Mouse (Mus musculus) intestine, embryonic 16.5 days (tissue): ENCODE results near the gene Gm20518. TPM values are rescaled to one million over a fixed set of nuclear protein-coding genes. Genes with fewer than 3 reads are reported as not detected.
A peak's percentile ranks its signal among the peaks of the same experiment; 100 is the strongest.

Source experiments
- ATAC-seq: fragments of 200-750 bp; cut with Nextera tagmentation; 2 replicates; pipeline ENCODE4 v1.8.0; 2017; ENCODE audit warnings: moderate TSS enrichment, moderate library complexity
- H3K27ac ChIP-seq: fragments of 300-500 bp; sonication (generic); 2 replicates; pipeline ENCODE4 v1.5.1; 2014; ENCODE audit warnings: mild to moderate bottlenecking, low read length
- H3K27me3 ChIP-seq: fragments of 300-500 bp; sonication (generic); replicated peaks from 2 replicates; pipeline ENCODE4 v1.6.1; 2014; ENCODE audit warnings: low read length, control low read depth, mixed read lengths; ENCODE audit not compliant: control insufficient read depth, insufficient read depth
- H3K36me3 ChIP-seq: fragments of 300-500 bp; sonication (generic); 2 replicates; pipeline ENCODE4 v1.6.1; 2014; ENCODE audit warnings: low read length, control low read depth; ENCODE audit not compliant: control insufficient read depth, insufficient read depth
- H3K4me1 ChIP-seq: fragments of 300-500 bp; sonication (generic); 2 replicates; pipeline ENCODE4 v1.6.1; 2014; ENCODE audit warnings: low read length, control low read depth, mixed read lengths; ENCODE audit not compliant: control insufficient read depth, insufficient read depth
- H3K4me2 ChIP-seq: fragments of 300-500 bp; sonication (generic); 2 replicates; pipeline ENCODE4 v1.6.1; 2014; ENCODE audit warnings: low read depth, low read length, control low read depth
- H3K4me3 ChIP-seq: fragments of 300-500 bp; sonication (generic); 2 replicates; pipeline ENCODE4 v1.5.1; 2014; ENCODE audit warnings: mild to moderate bottlenecking, low read length
- H3K9ac ChIP-seq: fragments of 300-500 bp; sonication (generic); 2 replicates; pipeline ENCODE4 v1.6.1; 2014; ENCODE audit warnings: low read depth, low read length
- H3K9me3 ChIP-seq: fragments of 300-500 bp; sonication (generic); 2 replicates; pipeline ENCODE4 v1.6.1; 2016; ENCODE audit warnings: low read length, control low read depth; ENCODE audit not compliant: control insufficient read depth
- WGBS: fragments of 180-500 bp; shearing (Covaris S2); extraction: QIAGEN DNeasy Blood & Tissue Kit; methylation state at CpG from one replicate; pipeline ENCODE4 v1.1.7; 2014; 5-methylcytosine and 5-hydroxymethylcytosine counted together
- polyA plus RNA-seq: library from polyadenylated mRNA; unstranded; fragments of >200 nt; fragmentation: Nextera tagmentation; extraction: Ambion mirVana; gene quantifications from 2 replicates; pipeline ENCODE4 v1.2.1, GENCODE M21; 2015

The Gm20518 gene
- 0.26 and 0.31 TPM in 2 replicates for polyA plus RNA-seq

DNA sequence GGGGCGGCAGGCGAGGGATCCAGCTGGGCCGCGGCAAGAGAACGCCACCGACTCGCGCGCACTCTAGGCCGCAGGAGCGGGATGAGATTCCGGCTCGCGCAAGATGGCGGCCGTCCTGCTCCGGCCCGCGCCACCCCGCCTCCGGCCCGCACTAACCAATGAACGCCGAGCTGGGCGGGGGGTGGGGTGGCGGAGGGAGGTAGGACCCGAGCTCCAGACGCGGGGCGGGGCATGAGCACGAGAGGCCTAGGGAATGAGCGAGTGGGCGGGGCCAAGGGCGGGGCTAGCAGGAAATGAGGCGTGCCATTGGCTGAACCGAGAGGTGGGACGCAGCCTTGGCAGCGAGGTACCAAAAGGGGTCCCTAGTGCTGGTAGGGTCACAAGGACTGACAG is at the start of gene Gm20518:
Gm20518 (minus strand) TSS at position 105 of the 393 bp plus-strand sequence.
- peak within 1 kb of the TSS; percentile 99 for H3K9ac ChIP-seq
- 1% methylated on average over 37 of the region's 38 CpGs for WGBS
- H3K4me2 ChIP-seq = peak within 1 kb of the TSS; percentile 89
- no peaks in the 10 kb centered on the region for H3K27me3 ChIP-seq
- peak within 1 kb of the TSS; percentile 97 for H3K4me3 ChIP-seq
- H3K4me1 ChIP-seq = peaks cover 16% of the 10 kb centered on the region
- no peaks in the 10 kb centered on the region for H3K9me3 ChIP-seq
- peak within 1 kb of the TSS; percentile 95 for H3K27ac ChIP-seq
- no peaks in the 10 kb centered on the region for H3K36me3 ChIP-seq
- peak; percentile 98 for ATAC-seq

DNA sequence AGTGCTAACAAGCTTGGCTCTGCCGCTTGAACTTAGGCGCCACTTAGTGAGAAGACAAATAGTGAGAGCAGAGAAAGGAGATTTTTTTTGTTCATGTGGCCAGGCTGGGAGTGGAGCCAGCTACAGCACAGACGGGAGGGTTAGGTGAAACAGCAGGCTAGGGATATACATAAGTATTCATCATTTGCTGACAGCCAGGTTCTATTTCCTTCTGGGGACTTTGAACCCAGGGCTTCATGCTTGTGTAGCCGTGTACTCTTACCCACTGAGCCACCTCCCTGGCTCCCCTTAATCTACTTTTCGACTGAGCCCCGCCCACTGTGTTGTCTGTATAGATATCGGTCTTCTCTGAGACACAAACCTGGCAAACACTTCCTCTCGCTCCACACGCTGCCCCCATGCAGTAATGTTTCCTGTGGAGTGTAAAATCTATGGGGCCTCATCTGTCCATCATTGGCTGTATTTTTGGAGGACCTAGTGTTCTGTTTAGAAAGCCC is 47.8 kb upstream of the Gm20518 start:
- H3K4me1 ChIP-seq = peaks cover 4% of the 10 kb centered on the region; the same call in 1 of the 2 replicates
- H3K27me3 ChIP-seq = no peaks in the 10 kb centered on the region
- ATAC-seq = peak; percentile 89
- 0 out of 2 replicates have a peak overlapping the region, but pooled peaks have one; percentile 10 for H3K9ac ChIP-seq
- peak overlapping the region; percentile 64 for H3K27ac ChIP-seq
- peak overlapping the region; percentile 32; the same call in 1 of the 2 replicates for H3K4me2 ChIP-seq
- WGBS = 31% methylated on average over 9 of the region's 9 CpGs
- H3K4me3 ChIP-seq = no peak overlapping the region
- H3K36me3 ChIP-seq = no peaks in the 10 kb centered on the region
- no peaks in the 10 kb centered on the region for H3K9me3 ChIP-seq

DNA sequence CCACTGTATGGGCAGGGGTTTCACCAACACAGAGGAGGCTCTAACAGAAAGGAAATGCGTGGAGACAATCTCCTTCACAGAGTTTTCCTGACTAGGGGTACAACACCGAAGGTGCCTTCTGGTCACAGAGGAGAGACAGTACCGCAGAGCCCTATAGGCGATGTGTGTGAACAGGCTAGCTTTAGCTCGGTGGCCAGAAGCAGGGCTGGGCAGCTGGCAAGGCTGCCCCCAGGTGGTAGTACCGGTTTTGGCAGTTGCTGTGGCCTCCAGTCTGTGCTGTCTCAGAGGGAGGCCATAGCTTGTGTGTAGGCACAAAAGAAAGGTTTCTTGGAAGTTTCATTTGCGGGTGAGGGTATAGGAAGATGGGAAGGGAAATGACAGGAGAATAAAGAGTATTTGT is 47.4 kb upstream of the Gm20518 start:
- Histone ChIP-seq H3K27ac (peak overlapping the region; percentile 64), H3K9me3 (no peaks in the 10 kb centered on the region), H3K36me3 (no peaks in the 10 kb centered on the region), H3K9ac (0 out of 2 replicates have a peak overlapping the region, but pooled peaks have one; percentile 10), H3K27me3 (no peaks in the 10 kb centered on the region), H3K4me2 (peak overlapping the region; percentile 32; the same call in 1 of the 2 replicates), H3K4me1 (peaks cover 4% of the 10 kb centered on the region; the same call in 1 of the 2 replicates), H3K4me3 (no peak overlapping the region)
- peak; percentile 95 for ATAC-seq
- 7% methylated on average over 7 of the region's 7 CpGs for WGBS

DNA sequence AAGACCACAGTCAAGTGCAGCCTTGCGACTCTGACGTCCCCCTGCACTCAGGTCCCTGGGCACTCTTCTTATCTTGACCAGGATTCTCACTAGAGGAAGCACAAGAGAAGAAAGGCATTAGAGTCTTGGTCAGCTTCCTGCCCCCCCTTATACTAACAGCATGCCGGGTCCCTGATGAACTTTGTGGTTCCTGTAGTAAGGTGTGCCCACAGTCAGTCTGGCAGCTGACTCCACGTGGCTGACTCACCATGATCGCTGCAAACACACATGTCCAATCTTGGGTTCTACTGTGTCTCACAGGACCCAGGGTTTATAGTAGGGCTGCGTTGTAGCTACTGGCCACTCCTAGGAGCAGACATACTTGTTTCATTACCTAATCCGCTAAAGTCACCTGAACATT is 46.7 kb upstream of the Gm20518 start:
- H3K27ac ChIP-seq = no peak overlapping the region
- no peak overlapping the region for H3K4me2 ChIP-seq
- WGBS = 57% methylated on average over 7 of the region's 7 CpGs
- no peak overlapping the region for H3K9ac ChIP-seq
- peaks cover 4% of the 10 kb centered on the region; the same call in 1 of the 2 replicates for H3K4me1 ChIP-seq
- no peak for ATAC-seq
- H3K4me3 ChIP-seq = no peak overlapping the region
- no peaks in the 10 kb centered on the region for H3K27me3 ChIP-seq
- no peaks in the 10 kb centered on the region for H3K36me3 ChIP-seq
- no peaks in the 10 kb centered on the region for H3K9me3 ChIP-seq

DNA sequence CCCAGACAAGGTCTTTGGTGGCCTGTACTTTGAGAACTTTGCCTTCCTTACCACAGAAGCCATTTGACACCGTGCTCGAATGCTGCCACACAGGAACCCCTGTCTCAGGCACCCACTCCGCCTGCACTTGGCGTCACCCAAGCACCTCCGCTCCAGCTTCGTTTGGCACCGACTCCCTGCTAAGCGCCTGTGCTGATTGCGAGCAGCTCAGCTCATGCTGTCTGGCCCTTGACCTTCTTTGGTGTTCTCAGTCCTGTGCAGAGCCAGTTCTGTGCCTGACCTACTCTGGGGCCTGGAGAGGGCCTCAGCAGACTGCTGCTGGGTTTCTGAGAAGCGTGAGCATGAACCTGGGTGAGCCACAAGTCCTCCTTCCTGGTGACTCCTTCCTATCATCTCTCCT is 45.3 kb upstream of the Gm20518 start:
- H3K9ac ChIP-seq = no peak overlapping the region
- H3K36me3 ChIP-seq = no peaks in the 10 kb centered on the region
- peaks cover 4% of the 10 kb centered on the region; the same call in 1 of the 2 replicates for H3K4me1 ChIP-seq
- no peak for ATAC-seq
- H3K27me3 ChIP-seq = no peaks in the 10 kb centered on the region
- no peak overlapping the region for H3K4me3 ChIP-seq
- H3K9me3 ChIP-seq = no peaks in the 10 kb centered on the region
- no peak overlapping the region for H3K27ac ChIP-seq
- H3K4me2 ChIP-seq = no peak overlapping the region
- 84% methylated on average over 10 of the region's 10 CpGs for WGBS

DNA sequence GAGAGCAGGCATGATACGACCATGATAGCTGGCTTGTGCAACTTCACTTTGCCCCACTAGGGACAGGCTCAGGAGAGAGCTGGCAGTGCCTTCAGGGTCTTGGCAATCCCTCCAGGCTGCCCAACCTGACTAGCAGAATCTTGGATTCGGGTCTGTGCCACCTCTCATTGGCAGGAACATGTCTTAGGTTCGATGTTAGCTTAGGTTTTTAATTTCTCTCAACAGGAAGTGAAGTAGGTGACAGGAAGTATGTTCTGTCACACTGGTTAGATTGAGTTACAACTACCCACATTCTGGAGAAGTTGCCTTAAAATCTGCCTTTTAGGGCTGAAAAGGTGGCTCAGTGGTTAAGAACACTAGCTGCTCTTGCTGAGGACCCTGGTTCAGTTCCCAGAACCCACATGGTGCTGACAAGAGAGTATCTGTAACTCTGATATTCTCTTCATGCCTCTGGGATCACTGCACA is 43.0 kb upstream of the Gm20518 start:
- no peak for ATAC-seq
- Histone ChIP-seq H3K4me1 (peaks cover 4% of the 10 kb centered on the region; the same call in 1 of the 2 replicates), H3K27me3 (no peaks in the 10 kb centered on the region), H3K36me3 (no peaks in the 10 kb centered on the region), H3K9me3 (no peaks in the 10 kb centered on the region), H3K4me2 (no peak overlapping the region), H3K27ac (no peak overlapping the region), H3K9ac (no peak overlapping the region), H3K4me3 (no peak overlapping the region)
- 72% methylated on average over 3 of the region's 3 CpGs for WGBS

DNA sequence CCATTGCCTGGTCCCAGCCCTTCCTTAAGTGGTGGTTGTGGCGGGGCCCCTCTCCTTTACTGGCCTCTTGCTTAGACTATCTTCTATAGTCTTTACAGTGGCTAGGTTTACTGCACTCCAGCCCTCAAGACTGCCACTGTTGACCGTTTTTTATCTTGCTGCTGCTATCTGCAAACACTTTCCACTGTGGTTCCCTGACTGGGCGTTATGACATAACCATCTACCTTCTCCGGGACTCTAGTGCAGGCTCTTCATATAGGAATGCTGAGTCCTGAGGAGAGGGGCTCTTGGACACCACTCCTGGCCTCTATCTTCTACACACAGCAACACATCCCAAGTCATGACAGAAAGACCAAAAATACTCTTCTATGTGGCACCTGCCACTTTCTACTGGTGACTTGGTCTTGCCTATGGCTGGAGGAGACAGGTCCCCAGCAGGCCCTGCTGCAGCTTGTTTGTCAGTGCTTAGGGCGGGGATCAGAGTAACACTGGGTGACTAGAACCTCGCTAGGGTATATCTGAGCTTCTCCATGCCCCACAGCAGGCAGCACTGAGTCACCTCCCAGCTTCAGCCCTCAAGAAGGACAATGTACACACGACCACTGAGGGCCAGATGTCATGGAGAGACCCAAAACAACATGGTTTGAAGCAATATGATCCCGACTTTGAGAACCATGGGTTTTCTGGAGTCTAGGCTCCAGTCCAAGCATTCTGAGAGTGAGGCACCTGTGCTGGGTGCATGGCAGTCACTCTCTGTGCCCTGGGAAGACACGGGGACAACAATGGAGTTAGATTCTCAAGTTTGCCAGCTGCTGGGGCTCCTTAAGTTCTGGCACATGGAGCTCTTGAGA is 42.3 kb upstream of the Gm20518 start:
- H3K27ac ChIP-seq = no peak overlapping the region
- H3K4me1 ChIP-seq = no peaks in the 10 kb centered on the region; the same call in 1 of the 2 replicates
- H3K27me3 ChIP-seq = no peaks in the 10 kb centered on the region
- H3K4me2 ChIP-seq = no peak overlapping the region
- H3K4me3 ChIP-seq = no peak overlapping the region
- no peaks in the 10 kb centered on the region for H3K9me3 ChIP-seq
- ATAC-seq = no peak
- no peaks in the 10 kb centered on the region for H3K36me3 ChIP-seq
- H3K9ac ChIP-seq = no peak overlapping the region
- 64% methylated on average over 9 of the region's 9 CpGs for WGBS

DNA sequence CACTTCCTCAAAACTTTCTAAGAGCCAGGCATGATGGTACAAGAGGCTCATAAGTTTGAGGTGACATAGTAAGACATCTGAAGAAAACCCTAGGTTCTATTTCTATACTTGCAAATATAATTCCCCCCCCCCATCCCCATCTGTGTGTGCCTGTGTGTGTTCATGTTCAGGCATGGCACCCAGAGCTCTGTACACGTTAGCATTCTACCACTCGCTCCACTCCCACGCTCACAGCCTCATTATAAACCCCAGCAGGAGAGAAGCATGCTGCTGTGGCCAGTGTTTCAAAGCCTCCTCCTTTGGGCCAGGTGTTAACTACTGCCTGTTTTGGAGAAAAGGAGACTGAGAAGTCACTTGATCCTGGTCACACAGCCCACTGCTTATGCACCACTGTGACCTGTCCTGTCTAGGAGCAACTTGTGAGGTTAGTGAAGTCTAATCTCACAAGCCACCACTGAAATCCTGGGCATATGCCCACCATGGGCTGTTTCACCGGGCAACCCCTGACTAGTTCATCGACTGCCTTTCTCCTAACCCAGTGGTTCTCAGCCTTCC is 40.5 kb upstream of the Gm20518 start:
- WGBS = 83% methylated on average over 5 of the region's 5 CpGs
- ATAC-seq = no peak
- H3K4me1 ChIP-seq = peaks cover 1% of the 10 kb centered on the region; the same call in 1 of the 2 replicates

DNA sequence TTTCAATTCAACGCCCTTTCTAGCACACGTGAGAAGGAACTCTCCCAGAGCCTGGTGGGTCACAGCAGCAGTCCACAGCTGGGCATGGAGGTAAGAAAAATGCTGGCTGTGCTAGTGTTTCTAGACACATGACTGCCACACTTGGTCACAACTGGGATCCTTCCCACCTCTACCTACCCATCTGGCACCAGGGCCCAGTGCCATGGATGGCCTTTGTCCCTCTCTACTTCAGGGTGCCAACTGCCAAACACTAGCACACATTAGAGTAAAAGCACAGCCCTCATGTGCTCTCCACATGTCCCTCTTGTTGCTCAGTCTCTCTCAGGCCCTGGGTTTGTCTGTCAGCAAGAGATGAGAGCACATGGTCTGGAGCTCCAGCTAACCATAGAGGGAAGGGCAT is 38.2 kb upstream of the Gm20518 start:
- H3K27ac ChIP-seq = no peak overlapping the region
- no peak for ATAC-seq
- no peak overlapping the region for H3K4me3 ChIP-seq
- no peak overlapping the region for H3K4me2 ChIP-seq
- peaks cover 9% of the 10 kb centered on the region; the same call in 1 of the 2 replicates for H3K4me1 ChIP-seq
- H3K36me3 ChIP-seq = no peaks in the 10 kb centered on the region
- no peaks in the 10 kb centered on the region for H3K9me3 ChIP-seq
- H3K27me3 ChIP-seq = no peaks in the 10 kb centered on the region
- H3K9ac ChIP-seq = no peak overlapping the region
- 63% methylated on average over 2 of the region's 2 CpGs for WGBS

More for the DNA sequence above, 40.5 kb upstream of the Gm20518 start:
- Histone ChIP-seq H3K4me3 (no peak overlapping the region), H3K9ac (no peak overlapping the region), H3K27me3 (no peaks in the 10 kb centered on the region), H3K4me2 (no peak overlapping the region), H3K36me3 (no peaks in the 10 kb centered on the region), H3K9me3 (no peaks in the 10 kb centered on the region), H3K27ac (no peak overlapping the region)
